Mouse (Mus musculus) MEL (cell line): ENCODE data around the gene Ccnt2.

Experiments used
- CTCF ChIP-seq, 3 experiments: IDR thresholded peaks in 2 of 3; conservative IDR thresholded peaks in 1 of 3; 2 replicates each; pipeline ENCODE4 v1.5.1; 2011 to 2012; ENCODE audit warnings: low read length in 3 of 3, low read depth in 2 of 3, mild to moderate bottlenecking in 2 of 3, improper control_type of control experiment in 1 of 3, inconsistent platforms in 1 of 3, mixed read lengths in 1 of 3, moderate library complexity in 1 of 3; ENCODE audit not compliant: control insufficient read depth in 1 of 3, insufficient read depth in 1 of 3, poor library complexity in 1 of 3, severe bottlenecking in 1 of 3
- EP300 ChIP-seq, 2 experiments: IDR thresholded peaks; 2 replicates each; pipeline ENCODE4 v1.6.1; 2011; ENCODE audit warnings: improper control_type of control experiment in 2 of 2, low read length in 2 of 2, low read depth in 1 of 2, mild to moderate bottlenecking in 1 of 2
- GATA1 ChIP-seq: IDR thresholded peaks from 2 replicates; pipeline ENCODE4 v1.6.1; 2011; ENCODE audit warnings: low read depth, low read length, improper control_type of control experiment
- POLR2A ChIP-seq, 2 experiments: IDR thresholded peaks; 2 replicates each; pipeline ENCODE4 v1.6.1; 2011 to 2012; ENCODE audit warnings: low read length in 2 of 2, mild to moderate bottlenecking in 2 of 2, control low read depth in 1 of 2, improper control_type of control experiment in 1 of 2, low read depth in 1 of 2, moderate library complexity in 1 of 2; ENCODE audit not compliant: control insufficient read depth in 1 of 2, insufficient read depth in 1 of 2, poor library complexity in 1 of 2
- ZKSCAN1 ChIP-seq: IDR thresholded peaks from 2 replicates; pipeline ENCODE4 v1.6.1; 2012; ENCODE audit warnings: low read depth, mild to moderate bottlenecking, inconsistent platforms, low read length, improper control_type of control experiment, moderate library complexity

DNA sequence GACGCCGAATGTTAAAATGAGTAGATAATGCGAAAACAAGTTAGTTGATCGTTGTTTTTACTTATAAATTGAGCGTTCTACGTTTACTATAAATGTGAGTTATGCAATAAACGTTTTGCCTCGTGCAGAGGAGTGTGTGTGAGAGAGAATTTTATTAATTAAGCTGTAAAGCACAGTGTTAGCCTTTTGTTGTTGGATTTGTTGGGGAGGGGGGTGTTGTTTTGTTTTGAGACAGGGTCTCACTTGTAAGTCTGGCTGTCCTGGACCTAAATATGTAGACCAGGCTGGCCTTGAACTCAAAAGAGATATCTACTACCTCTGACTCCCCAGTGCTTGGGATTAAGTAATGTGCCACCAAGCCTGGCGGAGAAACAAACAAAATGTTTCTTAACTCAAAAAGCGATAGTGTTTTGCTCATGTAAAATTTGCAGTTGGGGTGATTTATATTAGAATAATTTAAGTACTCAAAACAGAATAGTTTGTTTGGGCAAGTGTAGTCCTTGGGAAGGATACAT lies 1.3 kb downstream of the Ccnt2 start:
- no peak for TF ChIP-seq POLR2A (IDR thresholded peaks at IDR 0.05; ENCODE audit: control insufficient read depth in 1 of 2, insufficient read depth in 1 of 2, low read depth in 1 of 2, low read length in 2 of 2, poor library complexity in 1 of 2)
- TF ChIP-seq CTCF (IDR thresholded peaks at IDR 0.05 in 2 of 3, conservative IDR thresholded peaks at IDR 0.05 in 1 of 3; ENCODE audit: control insufficient read depth in 1 of 3, insufficient read depth in 1 of 3, low read depth in 2 of 3, low read length in 3 of 3, poor library complexity in 1 of 3, severe bottlenecking in 1 of 3) = no peak
- no peak for TF ChIP-seq EP300 (IDR thresholded peaks at IDR 0.05; ENCODE audit: low read depth in 1 of 2, low read length in 2 of 2)
- no peak for TF ChIP-seq GATA1
- no peak for TF ChIP-seq ZKSCAN1
